Mouse (Mus musculus) retina, postnatal 7 days (tissue): Measurements from ENCODE around the gene Arhgef38.

Source experiments
- DNase-seq: peaks from one replicate; pipeline ENCODE4 v3.0.0-alpha.2; 2012; ENCODE audit warnings: low read depth, low spot score

Arhgef38 gene

DNA sequence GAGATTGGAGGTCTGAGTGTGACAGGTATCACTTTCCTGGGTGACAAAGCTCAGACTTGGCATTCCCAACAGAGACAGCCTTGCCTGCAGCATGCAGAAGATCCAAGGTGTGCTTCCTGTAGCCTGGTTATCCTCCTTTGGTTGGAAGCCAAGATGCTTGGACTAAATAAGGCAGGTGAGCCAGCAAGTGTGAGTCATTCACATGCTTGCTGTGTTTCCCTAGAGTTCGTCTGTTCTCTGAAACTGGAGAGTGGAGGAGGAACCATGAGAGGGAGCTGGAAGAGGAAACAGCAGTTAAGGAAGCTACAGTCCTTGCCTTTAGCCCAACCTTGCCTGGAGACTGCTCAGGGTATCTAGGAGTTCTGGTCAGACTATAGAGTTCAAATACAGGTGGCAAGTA lies 69.6 kb downstream of the Arhgef38 start:
- no peak for DNase-seq

DNA sequence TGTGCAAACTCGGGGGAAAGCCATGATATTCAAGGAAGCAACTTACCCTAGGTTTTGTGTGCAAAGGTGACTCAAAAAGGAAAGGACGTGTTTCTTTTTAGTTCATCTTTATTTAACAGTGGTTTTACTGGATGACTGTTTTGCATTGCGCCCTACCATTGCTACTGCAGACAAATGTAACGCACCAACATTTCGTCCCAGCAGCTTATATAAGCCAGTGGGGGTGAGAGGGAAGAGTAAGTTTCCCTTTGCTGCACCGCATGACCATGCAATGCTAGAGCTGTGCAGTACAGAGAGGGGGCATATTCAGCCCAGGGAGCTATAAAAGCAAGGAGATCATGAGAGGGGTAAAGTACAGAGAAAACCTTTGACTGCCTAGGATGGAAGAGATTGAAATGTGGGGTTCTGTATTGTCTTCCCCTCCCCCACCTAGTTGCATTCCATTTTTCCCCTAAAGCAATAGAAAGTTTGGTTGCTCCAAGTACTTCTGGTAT lies 70.8 kb downstream of the Arhgef38 start:
- no peak for DNase-seq

DNA sequence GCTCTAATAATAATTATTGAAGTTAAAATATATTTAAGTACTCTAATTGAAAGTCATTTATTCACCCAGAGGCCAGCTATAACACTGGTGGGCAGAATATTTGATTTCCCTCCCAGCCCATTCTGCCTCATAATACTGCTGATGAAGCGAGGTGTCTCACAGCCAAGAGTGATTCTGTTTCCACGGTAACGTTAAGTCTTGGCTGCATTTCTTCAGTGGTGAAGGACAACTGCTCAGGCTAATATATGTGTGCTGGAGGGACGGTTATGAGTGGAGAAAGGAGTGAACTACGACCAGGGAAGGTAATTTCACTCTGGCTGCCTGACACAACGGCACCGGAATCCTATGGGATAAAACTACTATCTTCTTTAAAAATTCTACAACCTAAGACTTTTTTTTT lies 71.6 kb downstream of the Arhgef38 start:
- no peak for DNase-seq

DNA sequence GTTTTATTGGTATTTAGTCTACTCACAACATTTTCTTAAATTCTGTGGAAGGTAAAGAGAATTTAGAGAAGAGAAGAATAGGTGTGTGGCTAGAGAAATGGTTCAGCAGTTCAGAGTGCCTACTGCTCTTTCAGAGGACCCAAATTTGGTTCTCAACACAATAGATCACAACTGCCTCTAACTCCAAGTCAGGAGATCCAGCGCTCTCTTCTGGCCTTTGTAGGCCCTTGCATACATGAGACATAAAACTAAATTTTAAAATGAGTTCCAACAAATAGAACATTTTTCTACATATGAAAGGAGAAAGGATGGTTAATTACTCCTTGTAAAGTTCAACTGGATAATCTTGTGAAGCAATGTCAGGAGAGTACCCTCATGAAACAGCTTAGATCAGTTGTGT lies 73.3 kb downstream of the Arhgef38 start:
- DNase-seq = no peak

DNA sequence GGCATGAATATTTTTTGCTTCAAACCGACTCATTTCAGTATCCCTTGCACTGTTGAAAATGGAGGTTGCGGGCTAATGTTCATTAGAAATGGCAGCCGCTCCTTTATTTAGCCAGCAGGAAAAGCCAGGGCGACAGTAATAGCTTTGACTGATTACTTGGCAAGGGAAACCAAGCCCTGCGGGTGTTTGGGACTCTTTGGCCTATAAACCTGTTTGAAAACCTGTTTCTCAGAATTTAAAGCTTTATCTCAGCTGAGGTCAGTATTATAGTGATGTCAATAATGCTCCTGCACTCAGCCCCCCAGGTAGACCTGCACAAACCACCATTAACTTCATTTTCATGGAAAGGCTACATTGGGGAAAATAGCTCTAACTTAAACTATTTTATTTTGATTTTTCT lies 76.5 kb downstream of the Arhgef38 start:
- DNase-seq = no peak

DNA sequence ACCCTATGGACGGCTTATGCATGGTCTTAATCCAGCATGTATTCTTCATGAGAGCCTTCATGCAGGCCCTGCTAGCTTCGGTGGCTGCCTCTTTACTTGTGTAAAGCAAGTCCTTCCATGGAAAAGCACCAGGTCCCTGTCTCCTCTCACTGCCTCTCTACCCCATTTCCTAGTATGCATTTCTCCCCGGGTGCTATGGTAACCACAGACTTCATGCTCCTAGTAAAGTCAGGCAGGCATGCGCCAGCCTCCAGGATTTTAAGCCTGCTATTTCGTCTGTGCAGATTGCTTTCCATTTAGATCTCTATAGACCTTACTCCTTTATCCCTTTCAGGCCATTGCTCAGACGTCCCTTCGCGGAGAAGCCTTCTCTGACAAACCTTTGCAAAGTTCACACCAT lies 80.1 kb downstream of the Arhgef38 start:
- DNase-seq = no peak

DNA sequence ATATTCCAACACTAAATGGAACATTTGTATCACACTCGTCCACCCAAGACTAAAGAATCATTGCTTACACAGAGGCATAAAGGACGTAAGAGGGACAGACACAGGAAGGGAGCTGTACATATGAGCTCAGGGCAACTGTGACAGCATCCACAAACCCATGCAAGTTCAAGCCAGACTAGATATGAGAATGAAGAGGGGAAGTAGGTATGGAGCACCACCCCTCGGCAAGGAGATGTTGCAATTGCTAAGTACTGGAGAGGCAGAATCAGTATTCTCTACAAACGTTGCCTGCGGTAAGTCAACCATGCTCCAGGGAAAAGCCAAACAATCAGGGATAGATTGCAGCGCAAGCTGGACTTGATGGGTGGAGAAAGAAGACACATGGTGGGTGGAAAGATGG lies 81.1 kb downstream of the Arhgef38 start:
- DNase-seq = no peak

DNA sequence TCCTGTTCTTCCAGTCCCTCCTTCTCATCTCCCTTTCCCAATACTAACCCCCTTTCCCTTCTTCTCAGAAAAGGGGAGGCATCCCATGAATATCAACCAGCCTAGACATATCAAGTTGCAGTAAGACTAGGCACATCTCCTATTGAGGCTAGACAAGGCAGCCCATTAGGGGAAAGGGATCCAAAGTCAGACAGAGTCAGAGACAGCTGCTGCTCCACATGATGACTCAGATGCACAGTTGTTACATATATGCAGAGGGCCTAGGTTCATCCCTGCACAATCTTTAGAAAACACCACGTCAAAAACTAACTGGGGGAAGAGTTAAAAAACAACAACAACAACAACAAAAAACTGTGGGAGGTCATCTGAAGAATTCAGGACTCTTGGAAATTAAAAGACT lies 81.9 kb downstream of the Arhgef38 start:
- DNase-seq = no peak

DNA sequence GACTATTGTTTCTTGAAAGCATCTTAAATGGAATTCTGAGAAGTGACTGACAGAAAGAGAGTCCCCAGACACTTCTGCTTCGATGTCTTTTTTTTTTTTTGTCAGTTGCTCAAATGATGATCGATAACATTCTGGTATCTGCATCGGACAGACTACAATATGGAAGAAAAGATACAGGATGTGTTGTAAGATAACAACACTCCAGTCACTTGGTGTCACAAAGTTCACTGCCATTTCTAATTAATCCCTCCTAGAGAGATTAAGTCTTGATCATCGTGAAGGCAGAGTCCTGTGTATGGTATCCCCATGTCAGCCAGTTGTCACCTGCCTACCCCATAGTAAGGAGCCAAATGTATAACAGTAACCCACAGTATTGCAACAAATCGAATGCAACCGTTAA lies 83.1 kb downstream of the Arhgef38 start:
- DNase-seq = no peak

DNA sequence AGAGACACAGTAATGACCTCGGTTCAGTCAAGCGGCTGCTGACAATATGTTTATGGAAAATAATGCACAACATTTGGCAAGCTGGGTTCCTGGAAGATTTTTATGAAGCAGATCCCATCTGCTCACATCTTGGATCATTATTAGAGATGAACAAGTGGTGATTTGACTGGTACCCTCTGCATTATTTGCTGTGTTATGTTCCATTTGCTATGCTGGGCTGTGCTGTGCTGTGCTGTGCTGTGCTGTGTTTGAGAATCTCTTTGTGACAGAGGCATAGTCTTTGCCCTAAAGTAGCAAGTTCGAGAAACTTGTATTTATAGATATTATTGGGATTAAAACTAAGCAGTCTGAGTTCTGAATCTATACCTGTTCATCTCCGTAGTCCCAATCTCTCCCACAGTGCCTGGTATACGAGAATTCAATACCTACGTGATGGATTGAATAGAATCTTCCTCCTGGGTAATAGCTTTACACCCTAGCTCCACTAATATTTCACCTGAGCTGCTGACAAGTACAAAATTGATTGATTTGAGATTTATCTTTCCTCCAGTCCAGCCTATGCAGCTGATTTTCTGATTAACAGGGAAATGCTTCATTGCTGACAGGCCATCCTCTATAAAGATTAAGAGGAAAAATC lies 90.1 kb downstream of the Arhgef38 start:
- no peak for DNase-seq

DNA sequence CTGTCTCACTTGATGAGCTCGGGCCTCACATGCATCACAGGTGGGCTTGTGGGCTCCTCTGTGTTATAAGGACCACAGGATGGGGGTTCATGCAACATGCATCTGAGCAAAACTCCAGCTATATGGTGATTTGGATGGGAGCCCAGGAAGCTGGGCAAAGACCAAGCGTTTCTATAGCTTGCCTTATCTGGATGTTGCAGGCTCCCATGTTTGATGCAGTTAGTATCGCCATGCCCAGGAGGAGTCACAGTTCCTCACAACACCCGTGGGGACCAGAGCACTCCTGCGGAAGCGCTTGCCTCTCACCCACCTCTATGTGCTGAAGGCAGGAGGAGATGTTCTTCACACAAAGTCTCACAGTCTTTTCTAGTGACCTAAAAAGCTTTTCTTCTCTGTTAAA lies 92.9 kb downstream of the Arhgef38 start:
- DNase-seq = no peak

DNA sequence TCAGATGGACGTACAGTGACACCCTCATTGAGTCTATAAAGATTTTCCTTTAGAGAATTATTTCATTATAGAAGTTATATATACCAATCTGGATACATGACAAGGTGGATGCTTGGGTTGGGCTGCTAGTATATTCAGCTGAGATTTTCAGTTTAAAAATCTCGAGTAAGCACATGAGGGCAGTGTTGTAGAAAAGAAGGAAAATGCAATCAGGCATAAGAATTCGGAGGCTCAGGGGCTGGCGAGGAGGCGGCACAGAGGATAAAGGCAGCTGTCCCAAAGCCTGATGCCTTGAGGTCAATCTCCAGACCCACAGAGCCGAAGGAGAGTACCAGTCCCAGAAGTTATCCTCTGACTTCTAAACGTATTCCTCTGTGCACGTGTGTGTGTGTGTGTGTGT lies 102.1 kb downstream of the Arhgef38 start:
- DNase-seq = no peak

DNA sequence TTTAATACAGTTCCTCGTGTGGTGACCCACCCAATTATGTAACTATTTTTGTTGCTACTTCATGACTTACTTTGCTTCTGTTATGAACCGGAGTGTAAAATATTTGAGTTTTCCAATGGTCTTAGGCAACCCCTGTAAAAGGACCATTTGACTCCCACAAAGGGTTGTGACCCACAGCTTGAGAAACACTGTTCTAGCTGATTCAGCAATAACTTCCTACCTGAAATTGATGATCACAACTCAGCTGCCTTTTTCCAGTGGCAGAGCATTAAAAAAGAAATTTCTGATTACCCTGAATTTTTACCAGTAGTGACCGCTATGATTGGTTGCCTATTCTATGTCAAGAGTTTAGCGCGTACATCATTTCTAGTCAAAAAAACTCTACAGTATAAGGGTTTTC lies 103.4 kb downstream of the Arhgef38 start:
- no peak for DNase-seq

DNA sequence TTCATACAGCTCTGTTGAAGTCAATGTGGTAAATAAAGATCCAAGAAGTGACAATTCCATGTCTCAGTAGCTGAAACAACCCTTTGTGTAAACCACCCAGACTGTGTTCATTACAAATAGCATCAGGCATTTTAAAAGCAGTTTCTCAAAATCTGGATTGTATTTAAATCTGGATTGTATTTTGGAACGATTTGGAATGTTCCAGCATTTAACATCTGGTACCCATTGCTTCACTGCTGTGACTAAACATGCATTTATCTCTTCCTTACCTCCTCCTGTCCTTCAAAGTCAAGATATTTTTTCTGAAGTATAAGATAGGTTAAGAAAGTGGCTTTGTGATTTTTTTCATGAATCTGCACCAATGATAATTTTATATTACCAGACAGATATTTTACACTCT lies 121.5 kb downstream of the Arhgef38 start:
- DNase-seq = no peak

DNA sequence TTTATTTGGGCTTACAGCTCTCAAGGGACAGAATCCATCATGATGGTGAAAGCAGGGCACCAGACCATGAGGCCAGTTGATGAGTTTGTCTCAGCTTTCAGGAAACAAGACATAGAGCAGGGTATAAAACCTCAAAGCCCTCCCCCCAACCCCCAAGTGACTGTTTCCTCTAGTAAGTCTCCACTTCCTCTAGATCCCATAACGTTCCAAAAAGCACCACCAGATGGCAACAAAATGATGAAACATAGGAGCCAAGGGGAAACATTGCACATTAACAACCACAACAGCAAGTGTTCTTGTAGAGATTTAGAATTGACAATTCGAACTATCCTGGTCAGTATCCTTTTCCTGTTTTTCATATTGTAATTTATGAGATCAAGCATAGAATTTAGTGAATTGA lies 123.0 kb downstream of the Arhgef38 start:
- DNase-seq = peak; percentile 25

DNA sequence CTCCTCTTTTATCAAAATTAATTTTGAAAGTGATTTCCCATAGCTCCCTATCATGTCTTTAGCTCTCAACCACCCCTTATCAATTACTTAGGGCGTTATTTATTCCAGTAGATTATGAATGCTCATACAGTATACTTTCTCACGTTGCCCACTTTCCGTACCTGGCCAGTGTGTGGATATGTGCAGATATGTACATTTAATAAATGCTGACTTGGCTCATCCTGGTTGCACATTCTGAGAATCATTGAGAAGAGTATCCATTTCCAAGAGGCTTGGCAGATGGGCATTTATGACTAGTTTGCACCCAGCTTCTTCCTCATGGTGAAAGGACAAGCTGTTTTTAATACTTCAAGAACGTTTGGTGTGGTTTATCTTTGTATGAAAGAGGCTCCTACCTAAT lies 124.9 kb downstream of the Arhgef38 start:
- DNase-seq = no peak

DNA sequence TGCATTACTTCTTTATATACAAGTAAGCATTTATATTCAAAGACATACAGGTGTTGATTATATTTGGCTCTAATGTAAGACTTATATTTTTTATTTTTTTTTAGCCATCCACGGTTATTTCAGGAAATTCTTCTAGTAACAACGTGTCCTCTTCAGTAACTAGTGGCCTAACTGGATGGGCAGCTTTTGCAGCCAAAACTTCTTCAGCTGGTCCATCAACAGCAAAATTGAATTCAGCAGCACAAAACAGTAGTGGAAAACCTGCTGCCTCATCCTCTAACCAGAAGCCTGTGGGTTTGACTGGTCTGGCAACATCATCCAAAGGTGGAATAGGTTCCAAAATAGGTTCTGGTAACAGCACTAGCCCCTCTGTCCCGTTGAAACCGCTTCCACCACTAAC lies 126.0 kb downstream of the Arhgef38 start:
- no peak for DNase-seq

DNA sequence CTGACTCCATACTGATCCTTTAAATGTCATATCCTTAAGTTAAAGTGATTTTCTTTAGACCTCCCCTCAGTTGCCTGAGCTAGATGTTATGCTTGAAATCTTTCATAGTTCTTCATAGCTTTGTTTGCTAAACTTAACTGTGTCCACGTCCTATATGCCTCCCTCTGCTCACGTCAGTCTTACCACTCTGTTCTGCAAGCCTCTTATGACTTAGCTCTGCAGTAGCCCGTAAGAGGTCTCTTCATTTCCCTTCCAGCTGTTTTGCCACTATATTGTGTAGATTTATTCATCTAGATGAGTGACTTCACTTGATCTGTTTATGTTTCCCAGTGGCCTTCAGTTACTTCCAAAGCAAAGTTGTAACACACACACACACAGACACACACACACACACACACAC lies 130.3 kb downstream of the Arhgef38 start:
- DNase-seq = no peak

DNA sequence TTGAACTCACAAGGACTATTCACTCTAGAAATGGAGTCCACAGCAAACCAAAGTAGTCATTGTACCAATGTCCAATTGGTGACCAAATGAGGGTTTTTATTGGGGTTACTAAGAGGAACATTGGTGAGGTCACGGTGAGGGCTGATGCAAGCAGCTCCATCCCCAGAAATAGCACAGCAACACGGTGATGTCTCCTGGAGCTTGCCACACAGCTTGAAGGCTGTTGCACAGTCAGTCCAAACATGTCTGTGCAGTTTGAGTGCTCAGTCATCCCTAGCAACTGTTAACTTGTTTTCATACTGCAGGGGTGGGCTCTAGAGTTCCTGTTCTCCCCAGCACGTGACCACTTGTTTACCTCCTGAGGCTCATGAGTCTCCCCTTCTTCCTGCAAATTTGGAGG lies 131.0 kb downstream of the Arhgef38 start:
- DNase-seq = no peak

DNA sequence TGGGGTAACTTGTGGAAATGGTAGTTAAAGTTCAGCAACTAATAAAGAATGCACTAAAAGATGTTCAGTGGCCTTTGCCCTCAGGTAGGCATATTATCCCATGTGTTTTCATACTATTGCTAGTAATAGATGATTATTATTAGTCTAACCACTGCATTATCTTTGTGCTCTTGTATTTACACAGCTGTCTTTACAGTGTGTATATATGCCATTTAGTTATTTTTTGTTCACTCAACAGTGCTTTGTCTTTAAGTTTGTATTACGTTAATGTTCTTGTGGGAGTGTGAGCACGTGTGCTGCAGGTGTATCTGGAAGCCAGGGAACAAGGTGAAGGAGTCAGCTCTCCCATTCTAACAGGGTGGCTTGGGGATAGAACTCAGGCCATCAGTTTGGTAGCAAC lies 135.8 kb downstream of the Arhgef38 start:
- no peak for DNase-seq

DNA sequence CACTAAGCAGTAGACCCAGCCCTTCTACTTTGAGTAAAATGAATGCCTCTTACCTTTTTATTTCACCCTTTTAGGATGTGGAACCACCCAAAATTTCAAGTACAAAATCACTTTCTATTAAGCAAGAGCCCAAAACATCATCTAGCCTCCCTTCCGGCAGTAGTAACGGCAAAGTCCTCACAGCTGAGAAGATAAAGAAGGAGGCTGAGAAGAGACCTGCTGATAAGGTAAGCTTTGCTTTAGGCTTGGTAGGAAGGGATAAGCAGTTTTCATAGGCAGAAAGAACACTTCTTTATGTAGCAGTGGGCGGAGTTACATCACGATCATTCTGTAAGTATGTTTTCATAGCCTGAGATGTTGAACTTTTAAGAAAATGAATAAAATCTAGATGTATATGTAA lies 136.4 kb downstream of the Arhgef38 start:
- no peak for DNase-seq

DNA sequence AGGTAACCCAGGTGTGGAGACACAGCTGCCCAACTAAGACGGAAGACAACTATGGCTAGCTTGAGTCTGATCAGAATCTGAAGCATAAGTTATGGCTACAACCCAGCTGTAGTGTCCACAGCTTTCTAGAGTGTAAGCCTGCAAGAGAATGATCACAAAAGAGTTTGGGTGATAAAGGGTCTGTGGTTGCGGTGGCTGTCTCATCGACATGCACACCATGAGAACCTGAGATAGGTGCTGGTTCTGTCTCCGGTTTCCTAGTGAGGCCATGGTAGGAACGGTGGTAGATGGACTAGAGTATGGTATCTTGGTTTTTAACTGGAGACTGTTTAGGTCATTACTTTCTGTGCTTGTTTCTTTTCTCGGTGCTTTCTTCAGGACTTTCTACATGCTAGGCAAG lies 136.8 kb downstream of the Arhgef38 start:
- no peak for DNase-seq

DNA sequence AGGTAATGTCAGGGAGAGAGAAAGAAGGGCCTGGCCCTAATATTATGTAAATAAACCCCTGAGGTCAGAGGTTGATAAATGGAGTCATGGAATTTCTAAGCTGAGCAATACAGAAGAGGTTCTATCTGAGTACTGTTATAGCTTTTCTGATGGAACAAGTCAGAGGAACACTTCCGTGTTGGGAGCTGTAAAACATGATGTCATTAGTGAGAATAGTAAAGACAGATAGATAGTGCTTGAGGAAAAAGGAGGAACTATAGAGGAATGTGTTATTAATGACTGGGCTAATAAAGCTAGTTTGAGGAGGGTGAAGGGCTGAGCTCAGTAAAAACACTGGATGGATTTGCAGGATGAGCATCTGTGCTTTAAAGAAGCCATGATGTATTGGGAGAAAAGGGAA lies 140.4 kb downstream of the Arhgef38 start:
- DNase-seq = no peak

DNA sequence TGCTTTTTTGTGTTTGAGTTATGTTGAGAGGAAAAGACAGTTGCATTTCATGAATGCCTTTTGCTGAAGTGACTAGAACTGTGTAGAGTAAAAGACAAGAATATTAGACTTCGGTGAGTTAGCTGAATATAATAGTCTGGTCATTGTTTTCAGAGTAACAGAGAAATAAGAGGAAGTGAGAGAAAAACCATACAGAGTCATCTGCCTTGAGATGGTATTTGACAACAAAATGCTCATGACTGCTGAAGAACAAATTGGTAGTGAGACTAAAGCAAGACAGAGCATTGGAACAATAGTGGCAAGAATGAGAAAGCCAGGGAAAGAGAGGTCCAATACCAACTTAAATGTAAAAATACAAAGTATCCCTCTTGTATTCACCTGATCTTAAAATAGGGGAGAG lies 141.8 kb downstream of the Arhgef38 start:
- no peak for DNase-seq
